Mouse (Mus musculus) G1E (cell line): ENCODE measurements around the gene Esrrb.

Source experiments
- CTCF ChIP-seq: IDR thresholded peaks from 2 replicates; pipeline ENCODE4 v1.5.1; 2012; ENCODE audit warnings: low read depth, low read length, inconsistent platforms, mixed read lengths
- GATA2 ChIP-seq: IDR thresholded peaks from 2 replicates; pipeline ENCODE4 v1.6.1; 2012; ENCODE audit warnings: low read depth, low read length, inconsistent platforms, borderline replicate concordance

GRCm38 (mm10) chr12:86349477-86349876 is 11.4 kb upstream of the Esrrb start:
- TF ChIP-seq GATA2 (no peak), CTCF (no peak)
